Mouse (Mus musculus) heart, embryonic 12.5 days (tissue): ENCODE data around the gene Slc17a2. TPM values are rescaled to one million over a fixed set of nuclear protein-coding genes. Genes with fewer than 3 reads are reported as not detected.
"Not testable (repeated sequence)": the region's sequence is repeated elsewhere in the genome, so short reads cannot be mapped to it uniquely, and the experiment has no call there.

ENCODE experiments used
- ATAC-seq: fragments of 200-750 bp; cut with Nextera tagmentation; 2 replicates; pipeline ENCODE4 v1.8.0; 2017; ENCODE audit warnings: moderate TSS enrichment, moderate library complexity; ENCODE audit not compliant: insufficient number of reproducible peaks, low FRiP score
- H3K27ac ChIP-seq: fragments of 300-500 bp; sonication (generic); 2 replicates; pipeline ENCODE4 v1.5.1; 2016; ENCODE audit warnings: mild to moderate bottlenecking, moderate library complexity; ENCODE audit not compliant: poor library complexity, severe bottlenecking
- H3K27me3 ChIP-seq: fragments of 300-500 bp; sonication (generic); replicated peaks from 2 replicates; pipeline ENCODE4 v1.6.1; 2016; ENCODE audit warnings: mild to moderate bottlenecking, moderate library complexity
- H3K36me3 ChIP-seq: fragments of 300-500 bp; sonication (generic); 2 replicates; pipeline ENCODE4 v1.6.1; 2016; ENCODE audit warnings: mild to moderate bottlenecking, moderate library complexity
- H3K4me1 ChIP-seq: fragments of 300-500 bp; sonication (generic); replicated peaks from 2 replicates; pipeline ENCODE4 v1.6.1; 2016; ENCODE audit warnings: mild to moderate bottlenecking
- H3K4me2 ChIP-seq: fragments of 300-500 bp; sonication (generic); 2 replicates; pipeline ENCODE4 v1.6.1; 2016; ENCODE audit warnings: mild to moderate bottlenecking, moderate library complexity
- H3K4me3 ChIP-seq: fragments of 300-500 bp; sonication (generic); 2 replicates; pipeline ENCODE4 v1.5.1; 2016; ENCODE audit warnings: mild to moderate bottlenecking
- H3K9ac ChIP-seq: fragments of 300-500 bp; sonication (generic); 2 replicates; pipeline ENCODE4 v1.6.1; 2016; ENCODE audit warnings: mild to moderate bottlenecking, moderate library complexity
- H3K9me3 ChIP-seq: fragments of 300-500 bp; sonication (generic); replicated peaks from 2 replicates; pipeline ENCODE4 v1.6.1; 2016; ENCODE audit warnings: mild to moderate bottlenecking, moderate library complexity
- WGBS: fragments of 180-500 bp; shearing (Covaris S2); methylation state at CpG from one replicate; pipeline ENCODE4 v1.1.7; 2016; 5-methylcytosine and 5-hydroxymethylcytosine counted together
- polyA plus RNA-seq: library from polyadenylated mRNA; unstranded; fragments of >200 nt; fragmentation: Nextera tagmentation; extraction: Ambion mirVana; gene quantifications from 2 replicates; pipeline ENCODE4 v1.2.1, GENCODE M21; 2016

Slc17a2 gene
- polyA plus RNA-seq, 1 experiment from 2014 or later, result not detected

DNA sequence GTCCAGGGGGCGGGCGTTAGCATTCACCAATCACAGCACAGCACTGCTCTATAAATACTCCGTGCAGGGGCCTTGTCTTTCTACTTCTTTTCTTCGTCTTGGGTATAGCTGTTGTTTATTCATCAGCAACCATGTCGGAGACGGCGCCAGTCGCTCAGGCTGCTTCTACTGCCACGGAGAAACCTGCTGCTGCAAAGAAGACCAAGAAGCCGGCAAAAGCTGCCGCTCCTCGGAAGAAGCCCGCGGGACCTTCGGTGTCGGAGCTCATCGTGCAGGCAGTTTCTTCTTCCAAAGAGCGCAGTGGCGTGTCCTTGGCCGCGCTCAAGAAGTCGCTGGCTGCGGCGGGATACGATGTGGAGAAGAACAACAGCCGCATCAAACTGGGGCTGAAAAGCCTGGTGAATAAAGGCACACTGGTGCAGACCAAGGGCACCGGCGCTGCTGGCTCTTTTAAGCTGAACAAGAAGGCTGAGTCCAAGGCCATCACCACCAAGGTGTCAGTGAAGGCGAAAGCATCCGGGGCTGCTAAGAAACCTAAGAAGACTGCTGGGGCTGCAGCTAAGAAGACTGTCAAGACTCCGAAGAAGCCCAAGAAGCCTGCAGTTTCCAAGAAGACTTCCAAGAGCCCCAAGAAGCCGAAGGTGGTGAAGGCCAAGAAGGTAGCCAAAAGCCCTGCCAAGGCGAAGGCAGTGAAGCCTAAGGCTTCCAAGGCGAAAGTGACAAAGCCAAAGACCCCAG lies 43.0 kb upstream of the Slc17a2 start, which contains the start of gene Hist1h1a:
Gene Hist1h1a (plus strand): TSS at position 81 of the 738 bp plus-strand sequence.
- Histone ChIP-seq H3K4me3 (peak within 1 kb of the TSS; percentile 57), H3K27me3 (no peaks in the 10 kb centered on the region), H3K4me1 (peaks cover 26% of the 10 kb centered on the region), H3K9me3 (no peaks in the 10 kb centered on the region), H3K36me3 (no peaks in the 10 kb centered on the region), H3K4me2 (peak within 1 kb of the TSS; percentile 80), H3K9ac (peak within 1 kb of the TSS; percentile 81), H3K27ac (peak within 1 kb of the TSS; percentile 94)
- WGBS, result 3% methylated on average over 34 of the region's 34 CpGs
- peak; percentile 78 for ATAC-seq

DNA sequence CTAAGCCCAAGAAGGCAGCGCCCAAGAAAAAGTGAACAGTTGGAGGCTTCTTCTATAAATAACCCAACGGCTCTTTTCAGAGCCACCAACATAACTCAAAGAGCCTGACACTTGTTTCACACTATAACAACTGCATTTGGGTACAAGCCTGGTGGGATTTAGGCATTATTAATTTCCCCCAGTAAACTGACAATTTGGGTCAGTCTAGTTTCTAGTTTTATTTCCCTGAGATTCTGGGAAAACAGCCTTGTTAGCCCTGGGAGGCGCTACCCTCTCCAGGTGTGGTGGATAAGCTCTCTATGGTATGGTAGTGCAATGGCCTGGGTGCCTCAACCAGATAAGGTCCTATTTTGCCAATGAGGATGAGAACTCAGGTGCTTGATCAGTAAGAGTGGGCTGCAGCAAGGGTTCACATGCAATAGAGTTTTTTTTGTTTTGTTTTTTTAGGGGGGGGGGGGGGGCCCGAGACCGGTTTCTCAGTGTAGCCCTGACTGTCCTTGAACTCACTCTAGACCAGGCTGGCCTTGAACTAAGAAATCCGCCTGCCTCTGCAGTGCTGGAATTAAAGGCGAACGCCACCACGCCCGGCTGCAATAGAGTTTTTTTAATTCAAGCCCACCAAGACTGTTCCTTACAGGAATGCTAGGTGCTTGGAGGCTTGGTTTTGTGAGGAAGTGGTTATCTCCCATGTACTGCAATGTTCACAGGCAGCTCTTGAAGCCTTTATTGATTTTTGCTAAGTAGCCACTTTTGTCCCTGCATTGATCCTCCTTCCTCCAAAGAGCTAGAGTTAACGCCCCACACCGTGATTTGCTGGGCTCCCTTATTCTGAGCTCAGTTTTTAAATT lies 42.2 kb upstream of the Slc17a2 start:
- WGBS, result 38% methylated on average over 12 of the region's 12 CpGs
- Histone ChIP-seq H3K4me1 (peaks cover 27% of the 10 kb centered on the region), H3K27me3 (no peaks in the 10 kb centered on the region), H3K27ac (peak overlapping the region; percentile 94), H3K36me3 (no peaks in the 10 kb centered on the region), H3K4me2 (peak overlapping the region; percentile 80), H3K9me3 (no peaks in the 10 kb centered on the region), H3K4me3 (peak overlapping the region; percentile 57), H3K9ac (peak overlapping the region; percentile 81)
- no peak for ATAC-seq

DNA sequence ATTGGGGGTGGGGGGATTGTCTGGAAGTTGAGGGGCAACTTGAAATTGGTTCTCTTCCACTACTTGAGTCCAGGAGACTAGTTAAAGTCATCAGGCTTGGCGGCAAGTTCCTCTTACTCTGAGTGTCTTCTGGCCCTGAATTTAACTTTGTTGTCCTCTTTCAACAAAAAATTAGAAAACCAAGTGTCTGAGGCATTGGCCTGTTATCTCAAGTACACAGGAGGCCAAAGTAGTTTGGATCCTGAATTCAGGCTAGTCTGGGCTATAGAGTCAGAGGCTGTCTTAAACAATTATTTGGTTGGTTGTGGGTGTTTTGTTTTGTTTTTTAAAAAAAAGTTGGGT lies 41.6 kb upstream of the Slc17a2 start:
- Histone ChIP-seq H3K4me1 (peaks cover 24% of the 10 kb centered on the region), H3K9me3 (no peaks in the 10 kb centered on the region), H3K4me2 (no peak overlapping the region), H3K27ac (no peak overlapping the region), H3K36me3 (no peaks in the 10 kb centered on the region), H3K9ac (no peak overlapping the region), H3K4me3 (no peak overlapping the region), H3K27me3 (no peaks in the 10 kb centered on the region)
- WGBS, result 66% methylated on average over 1 of the region's 1 CpGs
- no peak for ATAC-seq

DNA sequence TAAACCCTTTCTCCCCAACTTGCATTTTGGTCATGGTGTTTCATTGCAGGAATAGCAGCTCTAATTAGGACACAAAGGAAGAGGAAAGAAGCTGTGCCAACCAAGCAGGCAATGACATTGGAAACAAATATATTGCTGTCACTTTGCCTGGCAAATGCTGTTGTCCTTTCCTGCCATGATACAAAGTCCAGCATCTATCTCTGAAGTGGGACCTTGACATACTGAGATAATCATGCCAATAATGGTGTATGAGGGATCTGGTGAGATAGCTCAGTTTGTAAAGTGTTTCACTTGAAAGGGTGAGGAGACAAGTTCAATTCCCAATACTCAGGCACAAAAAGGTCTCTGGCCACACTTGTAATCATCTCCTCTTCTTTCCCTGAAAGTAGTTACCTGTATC lies 40.0 kb upstream of the Slc17a2 start:
- H3K27ac ChIP-seq, result no peak overlapping the region
- ATAC-seq, result no peak
- no peak overlapping the region for H3K9ac ChIP-seq
- no peak overlapping the region for H3K4me3 ChIP-seq
- no peaks in the 10 kb centered on the region for H3K9me3 ChIP-seq
- H3K27me3 ChIP-seq, result no peaks in the 10 kb centered on the region
- no peak overlapping the region for H3K4me2 ChIP-seq
- peaks cover 20% of the 10 kb centered on the region for H3K4me1 ChIP-seq
- no peaks in the 10 kb centered on the region for H3K36me3 ChIP-seq

DNA sequence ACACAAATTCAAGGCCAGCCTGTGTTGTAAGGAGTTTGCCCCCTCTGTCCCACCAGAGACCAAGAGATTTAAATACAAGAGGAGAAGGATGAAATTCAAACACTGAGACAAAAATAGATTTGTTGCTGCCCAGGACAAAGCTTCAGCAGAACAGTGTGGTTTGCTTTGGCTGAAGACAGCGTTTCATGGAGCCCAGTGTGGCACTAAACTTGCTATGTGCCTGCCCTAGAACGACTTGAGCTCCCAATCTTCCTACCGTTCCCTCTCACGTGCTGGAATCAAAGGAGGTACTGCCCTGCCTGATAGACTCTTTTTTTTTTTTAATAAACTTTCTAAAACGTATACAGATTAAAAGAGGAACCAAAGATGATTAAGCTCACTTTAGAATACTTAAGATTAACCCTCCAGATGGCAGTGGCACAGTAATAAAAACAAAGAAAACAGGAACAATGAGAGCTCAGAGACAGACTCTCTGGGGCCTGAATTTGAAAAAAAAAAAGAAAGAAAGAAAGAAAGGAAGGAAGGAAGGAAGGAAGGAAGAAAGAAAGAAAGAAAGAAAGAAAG lies 37.9 kb upstream of the Slc17a2 start:
- no peak overlapping the region for H3K4me2 ChIP-seq
- H3K9me3 ChIP-seq, result no peaks in the 10 kb centered on the region
- no peak overlapping the region for H3K9ac ChIP-seq
- no peaks in the 10 kb centered on the region for H3K36me3 ChIP-seq
- WGBS, result 51% methylated on average over 5 of the region's 5 CpGs
- no peak overlapping the region for H3K27ac ChIP-seq
- peaks cover 18% of the 10 kb centered on the region for H3K4me1 ChIP-seq
- no peaks in the 10 kb centered on the region for H3K27me3 ChIP-seq
- ATAC-seq, result no peak
- H3K4me3 ChIP-seq, result no peak overlapping the region

DNA sequence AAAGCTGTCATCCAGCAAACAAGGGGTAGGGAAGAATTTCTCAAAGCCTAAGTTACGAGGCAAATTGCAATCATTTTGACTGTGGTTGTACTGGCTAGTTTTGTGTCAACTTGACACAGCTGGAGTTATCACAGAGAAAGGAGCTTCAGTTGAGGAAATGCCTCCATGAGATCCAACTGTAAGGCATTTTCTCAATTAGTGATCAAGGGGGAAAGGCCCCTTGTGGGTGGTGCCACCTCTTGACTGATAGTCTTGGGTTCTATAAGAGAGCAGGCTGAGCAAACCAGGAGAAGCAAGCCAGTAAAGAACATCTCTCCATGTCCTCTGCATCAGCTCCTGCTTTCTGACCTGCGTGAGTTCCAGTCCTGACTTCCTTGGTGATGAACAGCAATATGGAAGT lies 37.2 kb upstream of the Slc17a2 start, which contains the start of gene Trim38:
Gene Trim38 (plus strand): TSS at position 301 of the 400 bp plus-strand sequence.
- not testable (repeated sequence) for H3K4me2 ChIP-seq

DNA sequence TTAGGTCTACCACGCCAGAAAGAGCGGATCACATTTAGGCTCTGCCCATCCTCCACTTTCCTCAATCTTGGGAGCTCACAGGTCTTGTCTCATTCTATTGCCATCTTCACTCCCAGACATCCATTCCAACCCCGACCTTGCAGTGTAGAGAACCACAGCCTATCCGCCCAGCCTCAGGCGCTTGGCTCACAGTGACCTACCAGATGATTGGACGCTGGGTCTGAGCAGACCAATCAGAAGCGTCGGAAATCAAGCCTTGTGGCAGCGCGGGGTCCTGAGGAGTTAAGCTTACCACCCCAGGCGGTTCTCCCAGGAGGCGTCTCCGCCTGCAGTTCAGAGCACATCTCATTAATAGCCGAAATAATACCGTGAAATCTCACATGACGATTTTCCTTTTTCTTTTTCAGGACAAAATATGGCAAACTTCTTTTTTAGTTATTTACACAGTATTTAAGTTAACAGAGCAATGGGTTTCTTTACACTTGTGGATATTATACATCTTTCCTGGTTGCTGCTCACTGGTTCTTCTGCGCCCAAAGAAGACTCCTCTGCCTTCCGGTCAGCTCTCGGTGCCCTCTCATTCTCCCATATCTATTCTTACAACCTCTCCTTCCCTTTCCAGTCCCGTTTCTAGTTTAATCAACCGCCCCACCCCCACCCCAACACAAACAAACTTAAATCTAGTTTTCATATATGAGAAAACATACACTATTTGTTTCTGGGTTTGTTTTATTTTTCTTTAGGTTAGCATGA lies 34.1 kb upstream of the Slc17a2 start:
- Histone ChIP-seq H3K9me3 (no peaks in the 10 kb centered on the region), H3K27me3 (no peaks in the 10 kb centered on the region), H3K9ac (no peak overlapping the region), H3K36me3 (no peaks in the 10 kb centered on the region), H3K27ac (0 out of 2 replicates have a peak overlapping the region, but pooled peaks have one; percentile 47), H3K4me1 (0 out of 2 replicates have a peak, but pooled peaks cover 7% of the 10 kb centered on the region), H3K4me3 (peak overlapping the region; percentile 20), H3K4me2 (peak overlapping the region; percentile 62)
- 13% methylated on average over 21 of the region's 21 CpGs for WGBS
- ATAC-seq, result peak; percentile 91

More for the DNA sequence above, 37.2 kb upstream of the Slc17a2 start, which contains the start of gene Trim38:
- H3K36me3 ChIP-seq, H3K27ac ChIP-seq, H3K4me3 ChIP-seq, H3K9ac ChIP-seq, ATAC-seq, H3K27me3 ChIP-seq, H3K9me3 ChIP-seq: not testable (repeated sequence)
- WGBS, result 86% methylated on average over 2 of the region's 2 CpGs
- H3K4me1 ChIP-seq, result peaks cover 12% of the 10 kb centered on the region

DNA sequence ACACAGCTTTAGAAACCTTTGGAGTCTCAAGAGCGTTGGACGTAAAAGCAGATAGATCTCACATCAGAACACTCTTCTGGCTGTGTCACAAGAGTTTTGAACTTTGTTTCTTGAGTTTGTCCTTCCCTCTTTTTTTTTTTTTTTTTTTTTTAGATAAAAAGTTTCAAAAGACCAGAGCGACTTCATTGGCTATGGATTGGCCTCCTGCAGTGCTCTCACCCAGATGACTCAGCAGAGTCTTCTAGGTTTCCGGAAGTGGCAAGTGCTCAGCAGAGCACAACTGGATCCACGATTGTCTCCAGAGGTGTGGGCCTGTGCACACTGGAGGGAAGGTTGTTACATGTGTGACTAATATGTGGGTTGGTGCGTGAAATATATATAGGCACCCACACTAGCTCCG lies 28.5 kb upstream of the Slc17a2 start:
- WGBS, result 86% methylated on average over 7 of the region's 7 CpGs
- H3K9ac ChIP-seq, result no peak overlapping the region

DNA sequence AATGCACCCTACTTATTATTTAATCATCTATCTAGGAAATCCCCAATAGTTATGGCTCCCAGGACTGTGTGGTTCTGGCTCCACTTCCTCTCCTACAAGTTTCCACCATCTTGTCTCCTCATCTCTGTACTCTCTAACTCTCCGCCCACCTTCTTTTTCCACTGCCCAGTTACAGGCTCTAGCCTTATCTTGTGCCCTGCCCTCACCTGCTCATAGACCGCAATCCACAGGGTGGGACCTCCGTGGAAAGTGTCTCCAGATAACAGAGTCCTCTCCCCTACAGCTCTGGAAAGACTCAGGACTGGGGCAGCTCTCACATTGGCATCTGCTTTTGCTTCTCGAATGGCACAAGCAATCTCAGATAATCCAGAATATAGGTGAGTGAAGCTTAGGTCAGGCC lies 27.8 kb upstream of the Slc17a2 start:
- no peaks in the 10 kb centered on the region for H3K4me1 ChIP-seq
- no peak overlapping the region for H3K4me2 ChIP-seq
- no peak overlapping the region for H3K4me3 ChIP-seq
- no peaks in the 10 kb centered on the region for H3K9me3 ChIP-seq
- no peaks in the 10 kb centered on the region for H3K27me3 ChIP-seq
- no peak for ATAC-seq
- H3K36me3 ChIP-seq, result no peaks in the 10 kb centered on the region
- WGBS, result 49% methylated on average over 4 of the region's 4 CpGs
- H3K9ac ChIP-seq, result no peak overlapping the region
- no peak overlapping the region for H3K27ac ChIP-seq

More for the DNA sequence above, 28.5 kb upstream of the Slc17a2 start:
- no peaks in the 10 kb centered on the region for H3K36me3 ChIP-seq
- no peak overlapping the region for H3K4me2 ChIP-seq
- no peak overlapping the region for H3K4me3 ChIP-seq
- no peak overlapping the region for H3K27ac ChIP-seq
- H3K4me1 ChIP-seq, result no peaks in the 10 kb centered on the region
- H3K27me3 ChIP-seq, result no peaks in the 10 kb centered on the region
- ATAC-seq, result no peak
- H3K9me3 ChIP-seq, result no peaks in the 10 kb centered on the region

DNA sequence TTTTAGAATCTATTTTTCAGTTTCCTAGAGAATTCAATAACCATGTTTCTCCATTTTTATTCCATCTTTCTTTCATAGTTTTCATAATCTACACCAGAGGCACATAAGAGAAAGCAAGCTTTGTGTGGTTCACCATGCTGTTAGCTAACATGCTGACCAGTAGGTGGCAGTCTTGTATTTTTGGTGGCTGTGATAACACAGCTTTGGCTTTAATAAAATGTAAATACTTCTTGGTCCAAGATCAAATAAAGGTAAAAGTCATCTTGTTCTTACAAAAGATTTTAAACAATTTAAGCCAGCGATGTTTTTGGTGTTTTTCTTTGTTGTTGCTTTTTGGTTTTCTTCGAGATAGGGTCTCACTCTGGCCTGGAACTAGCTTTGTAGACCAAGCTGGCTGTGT lies 14.3 kb upstream of the Slc17a2 start:
- WGBS, result 41% methylated on average over 2 of the region's 2 CpGs

More for the DNA sequence above, 14.3 kb upstream of the Slc17a2 start:
- H3K4me1 ChIP-seq, result no peaks in the 10 kb centered on the region
- H3K36me3 ChIP-seq, result no peaks in the 10 kb centered on the region
- H3K9ac ChIP-seq, result no peak overlapping the region
- no peak for ATAC-seq
- H3K9me3 ChIP-seq, result no peaks in the 10 kb centered on the region
- H3K27ac ChIP-seq, result no peak overlapping the region
- H3K4me3 ChIP-seq, result no peak overlapping the region
- no peaks in the 10 kb centered on the region for H3K27me3 ChIP-seq
- H3K4me2 ChIP-seq, result no peak overlapping the region
